Mouse (Mus musculus): ENCODE measurements at regions not wholly inside any gene's neighbourhood (a gene's known extent, or its start where the extent isn't known, plus 50 kb on each side); places are given as distances from the start of the nearest gene placed in this dataset.
"Not testable (repeated sequence)": the region's sequence is repeated elsewhere in the genome, so short reads cannot be mapped to it uniquely, and the experiment has no call there.

GRCm38 (mm10) chr17:6853641-6854040 lies 71.1 kb upstream of the Ezr start:
- no peak for DNase-seq

- DNase-seq, result peak; percentile 38
These were observed 69.8 kb upstream of the Ezr start for GRCm38 (mm10) chr17:6852177-6852947.

DNA sequence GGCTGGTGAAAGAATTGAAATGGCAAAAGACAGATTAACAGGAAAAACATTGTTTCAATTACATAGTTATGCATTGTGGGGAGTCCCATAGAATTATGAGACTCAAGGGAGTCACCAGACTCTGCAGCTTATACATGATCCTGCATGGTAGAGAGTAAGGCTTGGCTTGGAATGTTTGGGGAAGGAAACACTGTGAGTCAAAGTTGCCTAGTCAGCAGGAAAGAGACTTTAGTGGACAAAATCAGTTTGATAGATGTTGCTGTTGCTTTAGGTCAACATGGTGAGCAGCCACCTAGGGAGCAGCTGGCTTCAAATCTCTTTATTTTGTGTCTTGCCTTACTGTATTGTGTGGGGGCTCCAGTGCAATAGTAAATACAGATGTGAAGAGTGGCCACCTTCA lies 67.9 kb upstream of the Ezr start:
- no peak for DNase-seq

DNA sequence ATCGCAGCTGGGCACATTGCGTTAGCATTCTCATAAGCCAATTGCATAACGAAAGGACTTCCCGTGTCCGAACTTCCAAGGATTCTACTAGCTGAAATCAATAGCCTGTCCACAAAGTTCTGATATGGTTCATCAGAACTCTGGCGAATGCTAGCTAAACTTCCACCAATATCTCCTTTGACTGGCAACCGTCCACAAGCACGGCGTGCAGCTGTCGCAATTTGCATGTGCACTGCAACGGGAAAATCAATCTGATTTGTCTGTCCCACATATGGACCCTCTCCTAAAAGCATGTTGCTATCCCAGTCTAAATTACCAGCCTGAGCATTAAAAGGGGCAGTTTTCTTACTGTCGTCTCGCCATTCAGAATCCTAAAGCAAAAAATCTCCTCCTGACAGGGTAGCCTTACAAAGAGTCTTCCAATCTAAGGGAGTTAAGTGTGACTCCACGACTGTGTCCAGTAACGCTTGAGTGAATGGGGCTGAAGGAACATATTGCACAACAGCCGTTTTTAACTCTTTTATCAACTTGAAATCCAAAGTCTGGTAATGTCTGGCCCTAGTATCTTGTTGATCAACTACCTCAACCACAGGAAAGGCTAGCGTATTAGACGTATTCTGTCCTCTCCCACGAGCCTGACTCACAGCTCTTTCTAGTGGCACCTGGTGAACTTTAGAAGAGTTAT lies 59.3 kb upstream of the Ezr start:
- DNase-seq, result not testable (repeated sequence)

GRCm38 (mm10) chr17:6835333-6835916 lies 52.8 kb upstream of the Ezr start:
- no peak for DNase-seq

All from kidney, postnatal 14 days (tissue).